13 mouse cellular contexts compared by ENCODE assay signal in genomic region chr1:119048988-119049387, GRCm38 (mm10). TPM values are rescaled to one million over a fixed set of nuclear protein-coding genes. Genes with fewer than 3 reads are reported as not detected.
DNase-seq lines count a peak whose midpoint lies in the region; ATAC-seq lines count a peak whose summit lies in the region.
"Had no signal": no experiment of that assay in that cellular context is flagged by ENCODE, and none has a peak within 500 bp of the region (broad histone marks: within the 10 kb centered on the region; RNA-seq: fewer than 3 reads in every experiment).

No protein-coding gene starts in this region.

- H3K4me1 ChIP-seq in heart, embryonic 11.5 days (ENCODE audit: control insufficient read depth, insufficient read depth, low read length): peaks cover 15% of the 10 kb centered on the region
- peaks cover 29% of the 10 kb centered on the region for H3K4me1 ChIP-seq in neural tube, embryonic 11.5 days (ENCODE audit: control insufficient read depth, insufficient read depth, low read length)
- peaks cover 57% of the 10 kb centered on the region for H3K4me1 ChIP-seq in hindbrain, embryonic 13.5 days (replicated peaks)
- peaks cover 72% of the 10 kb centered on the region for H3K4me1 ChIP-seq in neural tube, embryonic 13.5 days (replicated peaks)

- WGBS in heart, embryonic 11.5 days (ENCODE audit: insufficient replicate concordance): 11% methylated on average over 11 of the region's 11 CpGs
- 1% methylated on average over 11 of the region's 11 CpGs for WGBS in neural tube, embryonic 11.5 days
- 2% methylated on average over 11 of the region's 11 CpGs for WGBS in hindbrain, embryonic 13.5 days
- WGBS in neural tube, embryonic 13.5 days: 3% methylated on average over 11 of the region's 11 CpGs

- no peak for DNase-seq in heart, postnatal 36 days
- no peak for DNase-seq in neural tube, embryonic 11.5 days (ENCODE audit: low spot score)
- DNase-seq in neural tube, embryonic 10.5 days (ENCODE audit: extremely low spot score, low spot score): no peak
- DNase-seq in spleen, postnatal 4 days (ENCODE audit: low spot score in 2 of 2): no peak
- no peak for DNase-seq in Muller cell, postnatal 12 days (ENCODE audit: inconsistent ontology term)
- DNase-seq: cerebellum, postnatal 25 days; kidney, postnatal 36 days; liver, postnatal 0 days had no signal

- intact Hi-C loops in heart, postnatal 36 days (cut with DNase I): no loop called here

- 0 out of 2 replicates have a peak overlapping the region, but pooled peaks have one; percentile 4 for H3K9ac ChIP-seq in heart, embryonic 11.5 days (ENCODE audit: low read depth, low read length)
- H3K9ac ChIP-seq in neural tube, embryonic 11.5 days (ENCODE audit: low read length): peak overlapping the region; percentile 58
- H3K9ac ChIP-seq in hindbrain, embryonic 13.5 days: 0 out of 2 replicates have a peak overlapping the region, but pooled peaks have one; percentile 49
- H3K9ac ChIP-seq in neural tube, embryonic 13.5 days: peak overlapping the region; percentile 76; the same call in 1 of the 2 replicates
- H3K9ac ChIP-seq: liver, postnatal 0 days had no signal

- H3K27ac ChIP-seq in heart, embryonic 11.5 days (ENCODE audit: low read depth, low read length): no peak overlapping the region
- H3K27ac ChIP-seq in neural tube, embryonic 11.5 days (ENCODE audit: low read depth, low read length): peak overlapping the region; percentile 97
- H3K27ac ChIP-seq in hindbrain, embryonic 13.5 days: no peak overlapping the region
- peak overlapping the region; percentile 67; the same call in 1 of the 2 replicates for H3K27ac ChIP-seq in neural tube, embryonic 13.5 days (replicated peaks)

- H3K4me2 ChIP-seq in heart, embryonic 11.5 days: no peak overlapping the region
- H3K4me2 ChIP-seq in neural tube, embryonic 11.5 days (ENCODE audit: low read depth): peak overlapping the region; percentile 73
- peak overlapping the region; percentile 81 for H3K4me2 ChIP-seq in hindbrain, embryonic 13.5 days
- H3K4me2 ChIP-seq in neural tube, embryonic 13.5 days: peak overlapping the region; percentile 96

- ATAC-seq in heart, embryonic 11.5 days (replicated peaks; ENCODE audit: insufficient number of reproducible peaks, low FRiP score, low TSS enrichment): no peak
- no peak for ATAC-seq in neural tube, embryonic 11.5 days (ENCODE audit: insufficient read depth, low FRiP score, low TSS enrichment)
- no peak for ATAC-seq in hindbrain, embryonic 13.5 days (ENCODE audit: low FRiP score)
- no peak for ATAC-seq in neural tube, embryonic 13.5 days (ENCODE audit: low read depth)
- ATAC-seq: activated CD4-positive, CD25-positive, alpha-beta regulatory T cell, adult 4 months; liver, postnatal 0 days had no signal

- H3K4me3 ChIP-seq in heart, embryonic 11.5 days (ENCODE audit: low read depth, low read length): no peak overlapping the region
- H3K4me3 ChIP-seq in neural tube, embryonic 11.5 days (ENCODE audit: low read depth, low read length): peak overlapping the region; percentile 11; the same call in 1 of the 2 replicates
- H3K4me3 ChIP-seq in hindbrain, embryonic 13.5 days: peak overlapping the region; percentile 56
- H3K4me3 ChIP-seq in neural tube, embryonic 13.5 days: 0 out of 2 replicates have a peak overlapping the region, but pooled peaks have one; percentile 54

- H3K27me3 ChIP-seq in heart, embryonic 11.5 days (ENCODE audit: control insufficient read depth, insufficient read depth, low read length): peaks cover 29% of the 10 kb centered on the region
- no peaks in the 10 kb centered on the region for H3K27me3 ChIP-seq in neural tube, embryonic 11.5 days (ENCODE audit: control insufficient read depth, insufficient read depth, low read length)
- H3K27me3 ChIP-seq in hindbrain, embryonic 13.5 days: peaks cover 41% of the 10 kb centered on the region
- peaks cover 39% of the 10 kb centered on the region for H3K27me3 ChIP-seq in neural tube, embryonic 13.5 days

- H3K36me3 ChIP-seq in heart, embryonic 11.5 days (ENCODE audit: control insufficient read depth, insufficient read depth, low read length): no peaks in the 10 kb centered on the region
- H3K36me3 ChIP-seq in neural tube, embryonic 11.5 days (ENCODE audit: control insufficient read depth, insufficient read depth, low read length): no peaks in the 10 kb centered on the region
- H3K36me3 ChIP-seq in hindbrain, embryonic 13.5 days: no peaks in the 10 kb centered on the region
- H3K36me3 ChIP-seq in neural tube, embryonic 13.5 days: no peaks in the 10 kb centered on the region

- H3K9me3 ChIP-seq in heart, embryonic 11.5 days (replicated peaks; ENCODE audit: control insufficient read depth, low read length): no peaks in the 10 kb centered on the region
- H3K9me3 ChIP-seq in neural tube, embryonic 11.5 days (ENCODE audit: control insufficient read depth, low read length): no peaks in the 10 kb centered on the region
- no peaks in the 10 kb centered on the region for H3K9me3 ChIP-seq in hindbrain, embryonic 13.5 days
- H3K9me3 ChIP-seq in neural tube, embryonic 13.5 days: no peaks in the 10 kb centered on the region

RNA-seq across cellular contexts. Expression of gene Gli2, which starts 4.4 kb away (rescaled TPM):
- polyA plus RNA-seq in heart, embryonic 11.5 days (2014; fragmentation: Nextera tagmentation; extraction: Ambion mirVana): 3.3 and 4.1 TPM in 2 replicates
- total RNA-seq in heart, postnatal 36 days (2021): 1 to 10 TPM; 1.0 to 2.0 TPM
- 10.3 and 12.2 TPM in 2 replicates for polyA plus RNA-seq in neural tube, embryonic 11.5 days (2014; fragmentation: Nextera tagmentation; extraction: Ambion mirVana)
- 1.7 and 2.1 TPM in 2 replicates for polyA plus RNA-seq in hindbrain, embryonic 13.5 days (2015; fragmentation: Nextera tagmentation; extraction: Ambion mirVana)
- polyA plus RNA-seq in neural tube, embryonic 13.5 days (2015; fragmentation: Nextera tagmentation; extraction: Ambion mirVana): 1.9 and 3.8 TPM in 2 replicates
- total RNA-seq: neutrophil, adult 5-6 weeks had no signal
- polyA plus RNA-seq: activated CD4-positive, CD25-positive, alpha-beta regulatory T cell, adult 4 months had no signal

Comparison
In these comparisons a context has a peak if more than half of its experiments do, and no peak if none do; other contexts are left out.
1. H3K27ac ChIP-seq: peak in neural tube, embryonic 11.5 days (single experiment) and neural tube, embryonic 13.5 days (single experiment); none in heart, embryonic 11.5 days (single experiment) and hindbrain, embryonic 13.5 days (single experiment).
2. H3K9ac ChIP-seq: peak in every context shown above with its lines; median percentile 76 in neural tube, embryonic 13.5 days; 58 in neural tube, embryonic 11.5 days; 49 in hindbrain, embryonic 13.5 days; 4 in heart, embryonic 11.5 days.